Mouse (Mus musculus): ENCODE results near the gene Nmnat2. TPM values are rescaled to one million over a fixed set of nuclear protein-coding genes. Genes with fewer than 3 reads are reported as not detected.

Nmnat2 gene
- polyA plus RNA-seq, 1 experiment, result 0.78 TPM

DNA sequence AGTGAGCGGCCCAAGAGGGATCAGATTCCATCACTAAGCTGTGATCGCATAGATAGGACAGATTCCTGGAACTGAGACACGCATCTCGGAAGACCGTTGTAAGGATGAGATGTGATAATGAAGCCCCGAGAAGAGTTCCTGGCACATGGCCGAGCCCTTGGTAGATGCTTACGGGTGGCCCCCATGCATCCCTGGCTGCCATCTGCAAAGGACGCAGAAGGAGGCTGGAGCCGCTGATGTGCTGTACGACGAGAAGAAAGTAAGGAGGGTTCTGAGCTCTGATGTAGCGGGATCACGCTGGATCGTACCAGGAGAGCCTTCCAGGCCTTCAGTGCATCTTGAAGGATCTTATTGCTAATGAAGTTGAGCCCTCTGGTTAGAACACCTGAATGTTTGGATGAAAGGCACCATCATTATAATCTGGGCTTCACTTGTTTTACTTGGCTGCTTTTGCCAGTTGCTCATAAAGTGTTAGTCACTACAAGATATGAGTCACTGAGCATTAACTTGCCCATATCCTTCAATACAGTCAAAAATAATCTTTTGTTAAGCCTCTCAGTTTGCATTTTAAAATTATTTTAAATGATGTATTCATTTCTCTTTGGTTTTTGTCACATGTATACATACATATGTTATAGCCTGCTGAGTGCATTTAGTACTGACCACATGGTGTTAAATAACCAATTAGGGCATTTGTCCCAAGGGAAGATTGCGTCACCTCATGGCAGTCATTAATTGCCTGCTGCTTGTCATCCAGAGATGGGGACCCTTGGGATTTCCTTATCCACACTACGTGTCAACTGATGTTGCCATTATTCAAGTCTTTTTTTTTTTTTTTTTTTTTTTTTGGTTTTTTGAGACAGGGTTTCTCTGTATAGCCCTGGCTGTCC lies 147.7 kb downstream of the Nmnat2 start:
- 95% methylated on average over 17 of the region's 17 CpGs for WGBS

DNA sequence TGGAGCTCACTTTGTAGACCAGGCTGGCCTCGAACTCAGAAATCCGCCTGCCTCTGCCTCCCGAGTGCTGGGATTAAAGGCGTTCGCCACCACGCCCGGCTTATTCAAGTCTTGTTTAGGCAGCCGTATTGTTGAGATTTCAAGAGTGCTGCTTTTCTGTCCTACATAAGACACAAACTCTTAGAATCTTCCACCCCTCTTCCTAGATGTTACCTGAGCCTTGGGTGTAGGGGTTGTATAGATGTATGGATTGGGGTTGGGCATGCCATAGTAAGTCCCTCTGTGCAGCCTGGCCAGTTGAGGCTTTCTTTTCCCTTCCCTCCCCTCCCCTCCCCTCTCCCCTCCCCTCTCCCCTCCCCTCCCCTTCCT lies 148.4 kb downstream of the Nmnat2 start:
- WGBS, result 97% methylated on average over 8 of the region's 8 CpGs
- no peak for DNase-seq (ENCODE audit: low read depth, low spot score)

More for the DNA sequence above, 147.7 kb downstream of the Nmnat2 start:
- DNase-seq (ENCODE audit: low read depth, low spot score), result no peak

DNA sequence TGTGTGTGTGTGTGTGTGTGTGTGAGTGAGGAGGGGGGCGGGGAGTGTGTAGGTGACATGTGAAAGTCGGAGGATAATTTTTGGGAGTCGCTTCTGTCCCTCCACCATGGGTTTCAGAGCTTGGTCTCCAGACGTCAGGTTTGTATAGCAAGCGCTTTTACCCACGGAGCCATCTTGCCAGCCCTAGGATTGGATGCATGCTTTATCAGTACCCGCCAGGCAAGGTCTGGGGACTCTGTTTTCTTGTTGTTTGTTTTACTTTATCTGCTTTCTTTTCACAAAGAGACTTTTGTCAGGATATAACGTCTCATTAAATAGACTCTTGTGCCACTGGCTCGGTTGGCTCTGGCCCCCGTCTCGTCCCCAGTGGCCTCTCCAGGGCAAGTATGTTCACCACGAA lies 150.0 kb downstream of the Nmnat2 start:
- no peak for DNase-seq (ENCODE audit: low read depth, low spot score)
- whole genome bisulfite sequencing, result 60% methylated on average over 12 of the region's 12 CpGs

DNA sequence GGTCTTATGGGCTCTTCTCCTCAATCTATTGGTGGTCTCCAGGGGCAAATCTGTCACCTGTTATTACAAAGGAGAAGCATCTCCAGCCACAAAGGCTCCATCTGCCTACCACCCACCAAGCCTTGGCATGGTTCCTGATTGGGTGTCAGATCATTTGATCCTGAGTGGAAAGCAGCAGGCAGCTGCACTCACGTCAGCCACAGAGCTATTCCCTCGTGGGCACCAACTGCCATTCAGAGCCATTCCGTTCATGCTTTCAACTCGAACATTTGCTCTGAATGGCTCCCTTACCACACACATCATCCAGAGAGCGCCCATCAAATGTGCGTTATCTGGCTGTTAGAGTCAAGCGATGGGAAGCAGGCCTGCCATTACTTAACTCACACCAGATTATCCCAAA lies 153.1 kb downstream of the Nmnat2 start:
- 85% methylated on average over 7 of the region's 7 CpGs for WGBS
- DNase-seq (ENCODE audit: low read depth, low spot score), result no peak

DNA sequence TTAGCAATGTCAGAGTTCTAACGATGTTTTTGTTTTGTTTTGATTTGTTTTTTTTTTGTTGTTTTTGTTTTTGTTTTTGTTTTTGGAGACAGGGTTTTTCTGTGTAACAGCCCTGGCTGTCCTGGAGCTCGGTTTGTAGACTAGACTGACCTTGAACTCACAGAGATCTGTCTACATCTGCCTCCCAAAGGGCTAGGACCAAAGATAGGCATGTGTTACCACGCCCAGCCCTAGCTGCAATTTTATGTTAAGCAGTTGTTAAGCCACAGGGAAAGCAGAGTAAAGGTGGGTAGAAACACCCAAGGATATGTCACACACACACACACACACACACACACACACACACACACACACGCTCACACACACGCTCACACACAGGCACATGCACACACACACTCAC lies 154.6 kb downstream of the Nmnat2 start:
- DNase-seq (ENCODE audit: low read depth, low spot score), result no peak
- WGBS, result 73% methylated on average over 5 of the region's 5 CpGs

DNA sequence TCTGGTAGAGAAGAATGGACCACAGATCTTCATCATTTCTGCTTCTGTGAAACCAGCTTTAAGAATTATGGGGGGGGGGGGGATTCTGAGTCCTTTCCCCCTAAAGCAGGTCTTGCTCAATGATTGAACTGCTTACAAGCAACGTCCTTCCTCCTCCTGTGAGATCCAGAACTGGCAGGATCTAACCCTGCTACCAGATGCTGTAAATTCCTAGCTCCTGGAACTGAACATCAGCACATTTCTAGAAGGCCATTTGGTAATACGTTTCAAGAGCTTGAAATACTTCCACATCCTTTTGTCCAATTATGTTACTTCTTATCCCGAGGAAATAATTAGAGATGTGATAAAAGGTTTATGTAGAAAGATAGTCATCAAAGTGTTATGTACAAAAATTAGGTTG lies 155.0 kb downstream of the Nmnat2 start:
- DNase-seq (ENCODE audit: low read depth, low spot score), result no peak
- WGBS, result 47% methylated on average over 3 of the region's 3 CpGs

DNA sequence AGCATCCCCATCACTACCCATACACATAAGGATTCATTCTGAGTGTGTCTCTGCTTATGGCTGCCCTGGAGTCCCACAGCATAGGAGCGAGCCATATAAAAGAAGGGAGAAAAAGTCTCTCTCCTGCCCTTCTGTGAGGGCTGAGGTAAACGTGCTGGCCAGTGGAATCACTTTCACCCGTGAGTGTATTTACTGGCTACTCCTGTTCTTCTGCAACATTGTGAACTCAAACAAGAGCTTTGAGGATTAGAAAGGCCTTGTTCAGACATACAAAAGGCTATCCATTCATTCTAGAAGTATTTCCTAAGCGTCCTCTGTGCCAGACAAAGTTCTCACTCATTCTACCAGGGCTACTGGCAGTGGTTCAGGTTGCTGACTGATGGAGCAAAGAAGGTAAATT lies 156.8 kb downstream of the Nmnat2 start:
- 62% methylated on average over 4 of the region's 4 CpGs for WGBS
- no peak for DNase-seq (ENCODE audit: low read depth, low spot score)

DNA sequence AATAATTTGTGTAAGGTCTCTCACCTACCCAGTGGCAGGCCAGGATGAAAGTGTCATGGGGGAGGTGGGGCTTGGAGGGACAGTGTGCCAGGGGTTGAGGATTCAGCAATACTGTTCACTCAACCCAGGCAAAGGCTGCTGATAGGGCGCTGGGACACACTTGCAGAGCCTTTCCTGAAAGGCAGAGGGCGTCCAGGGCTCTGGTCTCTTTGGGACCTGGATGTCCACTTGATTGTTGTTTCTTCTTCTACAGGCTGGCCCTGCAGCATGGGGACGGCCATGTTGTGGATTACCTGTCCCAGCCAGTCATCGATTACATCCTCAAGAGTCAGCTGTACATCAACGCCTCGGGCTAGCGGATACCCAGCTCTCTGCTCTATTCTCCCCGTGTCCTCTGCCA lies 160.5 kb downstream of the Nmnat2 start:
- 92% methylated on average over 8 of the region's 8 CpGs for WGBS
- DNase-seq (ENCODE audit: low read depth, low spot score), result no peak

DNA sequence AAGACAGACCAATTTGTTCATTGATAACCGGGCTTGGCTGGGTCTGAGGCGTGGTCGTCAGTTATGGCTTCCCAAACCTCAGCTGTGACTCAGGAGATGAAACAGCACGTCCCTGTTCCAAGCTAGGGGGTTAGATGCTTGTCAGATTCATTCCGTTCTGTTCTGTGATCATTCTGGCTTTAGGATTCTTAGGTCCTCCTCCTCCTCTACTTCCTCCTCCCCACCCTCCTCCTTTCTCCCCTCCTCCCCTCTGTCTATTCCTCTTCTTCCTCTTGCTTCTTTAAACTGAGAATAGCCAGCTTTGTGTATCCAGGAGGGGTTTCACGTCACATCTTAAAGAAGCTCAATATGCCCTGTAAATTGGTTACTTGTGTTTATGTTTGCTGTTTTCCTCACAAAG lies 165.8 kb downstream of the Nmnat2 start:
- 48% methylated on average over 6 of the region's 6 CpGs for WGBS
- DNase-seq (ENCODE audit: low read depth, low spot score), result no peak

DNA sequence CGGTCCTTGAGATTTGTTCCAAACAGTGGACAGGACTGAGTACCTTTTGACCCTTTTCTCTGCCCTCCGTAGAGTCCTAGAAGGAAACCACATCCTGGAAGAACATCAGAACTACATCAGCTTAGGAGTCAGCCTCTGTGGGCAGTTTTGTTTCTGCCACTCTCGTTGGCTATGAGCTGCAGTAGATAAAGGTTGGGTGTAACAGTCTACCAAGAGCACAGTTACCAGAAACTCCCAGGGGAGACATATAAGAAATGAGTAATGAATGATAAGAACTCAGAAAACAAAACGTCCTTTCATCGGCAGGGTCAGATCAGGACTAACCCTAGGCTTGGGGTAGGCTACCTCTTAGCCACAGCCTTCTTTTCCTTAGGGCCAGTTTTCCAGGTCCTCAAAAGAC lies 166.5 kb downstream of the Nmnat2 start:
- no peak for DNase-seq (ENCODE audit: low read depth, low spot score)
- whole genome bisulfite sequencing, result 64% methylated on average over 5 of the region's 5 CpGs

DNA sequence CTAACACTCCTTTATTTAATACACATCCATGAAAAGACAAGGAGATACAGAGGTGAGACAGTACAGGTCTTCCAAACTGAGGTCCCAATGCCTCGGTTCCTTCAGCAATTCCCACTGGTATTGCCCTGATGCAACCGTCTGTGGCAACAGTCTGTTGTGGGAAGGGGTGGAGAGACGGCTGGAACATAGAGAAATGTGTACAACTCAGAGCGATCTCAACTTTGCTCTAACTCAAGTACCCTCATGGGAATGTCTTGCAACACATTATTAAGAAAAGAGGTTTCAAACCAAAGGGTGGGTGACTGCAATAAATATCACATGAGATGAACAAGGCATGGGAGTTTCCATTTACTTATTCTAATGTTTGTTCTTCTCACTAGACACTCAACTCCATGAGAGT lies 168.0 kb downstream of the Nmnat2 start:
- 93% methylated on average over 4 of the region's 4 CpGs for WGBS
- no peak for DNase-seq (ENCODE audit: low read depth, low spot score)

DNA sequence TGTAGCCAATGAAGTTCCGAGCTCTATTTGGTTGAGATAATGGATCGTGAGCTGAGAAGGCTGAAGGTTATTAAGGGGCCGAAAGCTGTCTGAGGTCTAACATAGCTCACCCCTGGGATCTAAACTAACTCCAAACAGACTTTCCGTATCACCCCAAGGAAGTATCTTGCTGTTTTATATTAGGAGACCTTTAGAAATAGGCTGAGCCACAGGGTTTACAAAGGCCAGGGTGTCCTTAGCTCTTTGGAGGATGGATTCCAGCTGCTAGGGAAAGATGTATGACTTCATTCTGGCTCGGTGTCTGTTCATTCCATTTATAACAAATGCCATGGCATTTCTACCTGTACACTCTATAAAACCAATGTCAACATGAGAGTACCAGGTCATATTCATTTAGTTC lies 169.7 kb downstream of the Nmnat2 start:
- 81% methylated on average over 5 of the region's 5 CpGs for WGBS
- DNase-seq (ENCODE audit: low read depth, low spot score), result no peak

DNA sequence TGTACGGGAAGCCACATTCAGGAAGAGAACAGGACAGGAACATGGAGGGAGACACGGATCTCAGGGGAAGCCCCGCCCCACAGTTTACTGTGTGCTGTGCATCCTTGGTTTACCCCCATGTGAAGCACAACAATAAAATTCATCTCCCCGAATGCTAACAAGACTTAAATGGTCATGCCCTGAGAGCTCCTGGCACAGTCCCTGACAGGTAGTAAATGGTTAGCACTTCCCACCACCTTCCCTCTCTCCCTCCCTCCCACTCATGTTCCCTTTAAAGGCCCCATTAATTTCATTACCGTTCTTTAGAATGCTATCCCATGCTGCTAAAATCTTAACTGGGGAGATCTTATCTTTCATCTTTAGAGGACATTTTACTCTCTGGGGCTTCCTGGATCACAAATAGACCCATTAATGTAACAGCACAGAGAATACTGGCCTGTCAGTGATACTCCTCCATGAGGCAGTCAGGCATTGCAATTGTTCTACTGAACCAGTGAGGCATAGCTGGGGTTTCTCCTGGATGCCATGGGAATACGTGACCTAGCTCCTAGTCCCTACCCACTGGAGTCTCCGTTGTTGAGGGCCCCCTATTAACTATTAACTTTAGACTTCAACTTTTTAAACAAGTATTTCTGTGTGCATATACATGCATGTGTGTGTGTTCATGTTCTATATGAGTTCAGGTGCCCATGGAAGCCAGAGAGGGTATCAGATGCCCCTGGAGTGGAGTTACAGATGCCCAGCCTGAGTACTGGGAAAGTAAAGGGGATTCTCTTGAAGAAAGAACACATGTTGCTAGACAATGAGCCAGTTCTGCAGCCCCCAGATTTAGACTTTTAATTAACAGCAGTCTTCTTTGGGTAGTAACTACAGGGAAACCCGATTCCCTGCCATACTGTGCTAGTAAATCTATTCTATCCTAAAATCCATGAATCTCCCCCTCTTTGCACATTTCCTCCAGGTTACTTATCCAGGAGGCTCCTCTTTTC lies 170.8 kb downstream of the Nmnat2 start:
- DNase-seq (ENCODE audit: low read depth, low spot score), result no peak
- 74% methylated on average over 8 of the region's 8 CpGs for WGBS

DNA sequence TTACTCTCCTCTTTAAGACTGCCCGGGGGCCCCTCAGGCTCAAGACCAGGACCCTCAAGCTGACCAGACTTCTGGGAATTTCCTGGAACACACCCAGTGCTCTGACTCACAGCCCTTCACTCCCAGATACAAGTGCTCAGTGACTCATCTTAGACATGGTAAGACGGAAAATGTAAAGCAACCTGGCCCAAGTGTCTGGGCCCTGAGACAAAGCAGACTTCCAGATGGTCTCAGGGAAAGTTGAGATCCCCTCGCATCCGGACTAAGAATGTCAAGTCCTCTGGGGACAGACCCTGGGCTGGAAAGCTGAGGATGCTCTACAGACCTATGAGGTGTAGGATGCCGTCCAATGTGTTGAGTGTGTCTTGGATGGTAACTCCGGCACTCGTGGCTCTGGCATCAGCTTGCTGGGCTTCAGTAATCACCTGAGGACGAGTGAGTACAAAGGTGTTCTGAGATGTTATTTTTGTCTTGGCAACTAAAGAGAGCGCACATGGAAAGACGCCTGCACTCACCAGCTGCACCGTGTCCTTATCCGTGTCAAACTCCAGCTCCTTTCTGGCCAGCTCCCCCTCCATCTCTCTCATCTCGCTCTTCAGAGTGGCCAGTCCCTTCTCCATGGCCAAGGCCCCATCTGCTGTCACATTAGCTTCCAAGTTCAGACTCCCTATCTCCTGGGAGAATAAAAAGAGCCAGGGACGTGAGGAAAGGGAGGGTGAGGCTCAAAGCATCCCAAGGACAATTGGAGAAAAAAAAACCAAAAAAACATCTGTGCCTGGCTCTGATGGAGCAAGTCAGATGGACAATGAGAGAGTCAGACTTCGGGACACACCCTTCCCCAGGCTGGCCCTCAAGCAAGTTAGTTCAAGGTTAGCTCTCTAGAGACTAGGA lies 171.9 kb downstream of the Nmnat2 start:
- no peak for DNase-seq (ENCODE audit: low read depth, low spot score)
- 67% methylated on average over 15 of the region's 15 CpGs for WGBS

DNA sequence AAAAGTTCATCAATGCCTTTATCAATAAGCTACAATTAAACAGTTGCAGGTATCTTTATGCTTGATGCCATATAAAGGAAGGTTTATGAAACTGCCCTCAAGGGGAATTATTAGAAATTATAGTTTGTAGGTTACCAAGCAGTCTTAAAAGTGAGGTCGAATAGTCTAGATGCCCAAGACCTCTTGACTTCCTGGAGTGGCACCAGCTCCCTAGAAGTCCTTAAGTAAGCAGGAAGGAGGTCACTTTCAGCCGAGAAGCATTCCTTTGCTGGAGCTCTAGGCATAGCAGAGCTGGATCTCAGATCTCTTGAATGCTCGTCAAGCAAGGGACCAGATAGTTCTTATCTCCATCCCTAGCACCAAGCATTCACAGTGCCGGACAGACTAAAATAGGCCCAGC lies 172.8 kb downstream of the Nmnat2 start:
- no peak for DNase-seq (ENCODE audit: low read depth, low spot score)
- 73% methylated on average over 4 of the region's 4 CpGs for WGBS

DNA sequence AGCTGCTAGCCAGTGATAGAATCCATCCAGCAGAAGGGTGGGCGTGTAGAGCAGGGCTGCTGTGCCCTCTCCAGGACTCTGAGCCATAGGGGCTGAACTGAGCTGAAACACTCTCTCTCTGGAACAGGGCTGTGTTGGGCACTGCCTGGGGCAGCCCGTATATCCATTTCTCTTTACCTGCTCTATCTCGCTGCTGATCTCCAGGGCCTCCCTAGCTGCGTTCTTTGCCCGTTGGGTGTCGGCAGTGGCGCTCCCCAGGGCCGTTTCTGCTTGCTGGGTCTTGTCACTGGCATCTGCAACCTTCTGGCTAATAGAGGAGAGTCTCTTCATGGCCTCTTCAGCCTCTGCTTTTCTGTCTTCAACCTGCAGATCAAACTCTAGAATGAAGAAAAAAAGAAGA lies 174.0 kb downstream of the Nmnat2 start:
- no peak for DNase-seq (ENCODE audit: low read depth, low spot score)
- WGBS, result 76% methylated on average over 8 of the region's 8 CpGs

DNA sequence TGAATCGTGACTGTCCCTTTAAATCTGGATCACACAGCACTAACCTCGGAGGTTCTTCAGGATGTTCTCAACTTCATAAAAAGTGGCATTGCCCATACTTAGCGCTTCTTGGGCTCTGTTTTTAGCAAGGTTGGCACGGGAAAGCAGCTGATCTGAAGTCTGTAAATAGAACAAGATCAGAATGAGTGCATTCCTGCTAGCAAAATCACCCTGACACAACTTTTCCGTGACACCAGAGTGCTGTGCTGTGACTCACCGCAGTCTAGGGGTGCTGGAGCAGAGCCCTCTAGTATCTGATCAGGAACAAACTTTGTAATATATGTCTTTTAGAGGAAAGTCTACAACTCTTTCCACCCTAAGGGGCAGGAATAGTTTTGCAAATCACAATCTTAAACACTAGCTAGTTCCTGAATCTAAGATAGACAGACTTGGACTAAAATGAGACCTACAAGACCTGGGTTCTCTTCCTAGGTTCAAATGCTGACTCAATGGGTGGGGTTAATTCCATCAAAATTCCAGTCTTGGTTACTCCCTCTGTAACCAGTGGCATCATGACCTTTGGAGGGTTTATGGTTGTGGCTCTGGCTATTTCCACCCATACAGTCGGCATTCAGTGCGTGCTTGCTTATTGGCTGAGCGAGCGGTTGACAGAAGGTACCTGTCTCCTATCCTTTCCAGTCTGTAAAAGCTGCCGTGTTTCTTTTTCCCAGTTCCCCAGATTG lies 175.4 kb downstream of the Nmnat2 start:
- no peak for DNase-seq (ENCODE audit: low read depth, low spot score)
- WGBS, result 57% methylated on average over 11 of the region's 11 CpGs

DNA sequence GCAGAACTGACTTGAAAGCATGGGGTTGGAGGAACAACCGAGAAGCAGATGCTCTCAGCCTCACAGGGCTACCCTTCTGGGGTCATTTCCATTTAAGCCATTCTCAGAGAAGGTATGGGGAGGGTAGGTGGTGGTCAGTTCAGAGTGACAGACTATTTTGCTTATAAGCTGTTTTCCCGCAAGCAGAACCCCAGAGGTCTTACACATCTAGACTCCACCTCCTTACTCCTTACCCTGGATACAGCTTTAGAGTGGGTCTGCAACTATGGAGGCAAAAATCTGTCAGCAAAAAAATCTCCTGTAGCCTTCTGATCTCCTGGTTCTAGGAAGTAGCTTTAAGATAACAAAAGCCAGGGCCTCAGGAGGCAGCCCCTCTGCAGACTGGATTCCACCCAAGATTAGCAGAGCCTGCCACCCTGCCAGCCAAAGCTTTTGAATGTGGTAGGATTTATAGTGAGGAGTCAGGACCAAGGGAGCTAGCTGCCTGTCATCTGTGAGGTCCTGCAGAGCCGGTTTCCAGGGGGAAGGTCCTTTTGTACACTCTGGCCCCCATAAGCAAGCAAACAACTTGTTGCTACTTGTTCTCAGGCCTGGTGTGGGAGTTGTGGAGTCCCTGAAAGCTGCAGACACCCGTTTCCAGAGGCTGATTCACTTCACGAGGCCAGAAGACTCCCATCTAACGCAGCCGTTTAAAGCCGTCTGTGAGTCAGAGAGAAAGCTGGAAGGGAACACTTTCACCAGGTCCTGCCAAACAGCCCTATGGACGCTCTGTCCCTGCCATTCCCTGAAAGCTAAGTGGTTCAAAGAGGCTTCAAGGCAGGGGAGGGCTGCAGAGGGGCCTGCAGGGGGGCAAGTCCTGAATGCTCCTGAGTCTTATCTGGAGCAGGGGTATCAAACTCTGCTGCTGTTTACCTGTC lies 179.3 kb downstream of the Nmnat2 start:
- DNase-seq (ENCODE audit: low read depth, low spot score), result no peak
- WGBS, result 58% methylated on average over 9 of the region's 9 CpGs
